Mouse (Mus musculus): Measurements from ENCODE around the gene Irf4.

DNA sequence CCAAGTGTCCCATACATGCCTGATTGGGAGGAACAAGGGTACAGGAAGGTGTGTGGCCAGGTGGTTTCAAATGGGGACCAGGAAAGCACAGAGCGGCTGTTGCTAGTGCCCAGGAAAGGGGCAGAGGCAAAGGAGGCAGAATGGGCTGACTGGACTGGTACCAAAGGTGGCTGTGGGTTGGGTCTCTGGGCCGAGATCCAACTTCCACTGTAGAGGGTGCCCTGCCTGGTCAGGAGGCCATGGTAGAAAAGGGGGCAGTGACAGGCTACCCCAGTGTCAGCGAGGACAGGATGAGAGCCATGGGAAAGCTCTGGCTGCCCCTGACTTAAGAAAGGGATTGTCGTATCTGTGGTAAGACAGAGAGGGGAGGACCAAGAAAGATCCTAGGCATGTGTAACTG lies 44.2 kb downstream of the Irf4 start:
- TF ChIP-seq POLR2A (IDR thresholded peaks at IDR 0.05; ENCODE audit: extremely low read depth, insufficient read depth, low read length) (no peak), CTCF (IDR thresholded peaks at IDR 0.05; ENCODE audit: low read depth, low read length) (no peak)
